Mouse (Mus musculus) adrenal gland, adult 10 weeks (tissue): ENCODE data around the gene Fam98b. TPM values are rescaled to one million over a fixed set of nuclear protein-coding genes. Genes with fewer than 3 reads are reported as not detected.

Experiments
- polyA plus RNA-seq: library from polyadenylated mRNA; stranded (reverse); fragments of 350-450 nt; fragmentation: Illumina TruSeq; extraction: RNeasy Lipid Tissue Mini Kit (QIAGEN cat#74804); gene quantifications from one replicate; pipeline ENCODE4 v1.2.3, GENCODE M21; 2014; ENCODE audit warnings: low read depth, low replicate concordance

Fam98b gene
- polyA plus RNA-seq: 126 TPM

DNA sequence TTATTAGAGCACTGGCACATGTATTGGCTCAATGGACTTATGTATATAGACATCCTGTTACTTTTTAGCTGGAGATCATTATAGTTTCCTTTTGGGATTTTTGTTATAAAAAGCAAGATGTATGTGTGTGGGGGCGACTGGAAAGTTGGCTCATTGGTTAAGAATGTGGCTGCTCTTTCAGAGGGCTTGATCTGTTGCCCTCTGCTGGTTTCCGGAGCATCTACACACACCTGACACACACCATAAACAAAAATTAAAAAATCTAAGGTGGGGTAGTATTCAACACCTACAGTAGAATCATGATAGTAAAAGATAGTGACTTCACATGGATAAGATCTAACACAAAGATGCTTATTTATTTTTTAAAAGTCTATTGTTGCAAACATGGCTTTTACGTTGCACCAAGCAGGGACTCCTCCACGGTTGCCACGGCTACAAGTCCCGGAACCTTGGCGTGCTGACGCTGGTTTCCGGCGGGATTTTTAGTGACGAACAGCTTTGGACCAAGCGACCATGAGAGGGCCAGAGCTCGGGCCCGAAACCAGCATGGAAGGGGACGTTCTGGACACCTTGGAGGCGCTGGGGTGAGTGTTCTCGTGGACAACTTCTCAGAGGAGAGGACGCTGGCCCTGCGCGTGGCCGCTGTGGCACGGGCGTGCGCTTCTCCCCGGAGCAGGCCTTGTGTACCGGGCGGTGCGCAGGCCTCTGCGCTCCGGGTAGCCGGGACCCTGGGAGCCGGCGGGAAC is at the start of gene Fam98b:
Gene Fam98b (plus strand): TSS at position 485 of the 746 bp plus-strand sequence.

Other genes with a start within 250 kb of the Fam98b start
- 294 TPM for gene Spred1, start 128.4 kb upstream of the Fam98b start, polyA plus RNA-seq
- 0.82 TPM for gene Rasgrp1, start 93.3 kb downstream of the Fam98b start, polyA plus RNA-seq